Mouse (Mus musculus): ENCODE data around the gene Sall4.
"Not testable (repeated sequence)": the region's sequence is repeated elsewhere in the genome, so short reads cannot be mapped to it uniquely, and the experiment has no call there.

DNA sequence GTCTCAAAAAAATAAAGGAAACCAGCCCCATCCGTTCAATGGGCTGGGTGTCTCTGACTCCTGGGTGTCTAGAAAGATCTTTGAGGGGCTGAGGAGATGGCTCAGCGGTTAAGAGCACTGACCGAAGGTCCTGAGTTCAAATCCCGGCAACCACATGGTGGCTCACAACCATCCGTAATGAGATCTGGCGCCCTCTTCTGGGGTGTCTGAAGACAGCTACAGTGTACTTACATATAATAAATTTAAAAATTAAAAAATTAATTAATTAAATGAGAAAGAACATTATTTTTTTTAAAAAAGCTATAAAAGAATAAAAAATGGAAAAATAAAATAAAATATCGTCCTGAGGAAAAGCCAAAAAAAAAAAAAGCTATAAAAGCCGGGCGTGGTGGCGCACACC is 23.3 kb downstream of the Sall4 start:
- TF ChIP-seq GATA1 (IDR thresholded peaks at IDR 0.05; ENCODE audit: borderline replicate concordance, low read length); FLI1 (IDR thresholded peaks at IDR 0.05; ENCODE audit: low read length): not testable (repeated sequence)

All from megakaryocyte, embryonic 14.5 days (primary cell).